Mouse (Mus musculus) embryonic facial prominence, embryonic 10.5 days (tissue): ENCODE results near the gene Baiap2l2. TPM values are rescaled to one million over a fixed set of nuclear protein-coding genes. Genes with fewer than 3 reads are reported as not detected.

Source experiments
- DNase-seq: peaks from one replicate; pipeline ENCODE4 v3.0.0-alpha.2; 2017; ENCODE audit warnings: low spot score
- H3K27ac ChIP-seq: fragments of 300-500 bp; sonication (generic); replicated peaks from 2 replicates; pipeline ENCODE4 v1.5.1; 2016; ENCODE audit warnings: mild to moderate bottlenecking
- H3K27me3 ChIP-seq: fragments of 300-500 bp; sonication (generic); replicated peaks from 2 replicates; pipeline ENCODE4 v1.6.1; 2016; ENCODE audit warnings: low read depth, mild to moderate bottlenecking; ENCODE audit not compliant: poor library complexity, severe bottlenecking
- H3K36me3 ChIP-seq: fragments of 300-500 bp; sonication (generic); replicated peaks from 2 replicates; pipeline ENCODE4 v1.6.1; 2016; ENCODE audit warnings: mild to moderate bottlenecking, moderate library complexity
- H3K4me1 ChIP-seq: fragments of 300-500 bp; sonication (generic); 2 replicates; pipeline ENCODE4 v1.6.1; 2016
- H3K4me3 ChIP-seq: fragments of 300-500 bp; sonication (generic); 2 replicates; pipeline ENCODE4 v1.5.1; 2016; ENCODE audit warnings: mild to moderate bottlenecking, moderate library complexity
- H3K9me3 ChIP-seq: fragments of 300-500 bp; sonication (generic); 2 replicates; pipeline ENCODE4 v1.6.1; 2016; ENCODE audit warnings: mild to moderate bottlenecking
- WGBS: fragments of 180-500 bp; shearing (Covaris S2); methylation state at CpG from one replicate; pipeline ENCODE4 v1.1.7; 2016; 5-methylcytosine and 5-hydroxymethylcytosine counted together
- polyA plus RNA-seq: library from polyadenylated mRNA; unstranded; fragments of >200 nt; fragmentation: Nextera tagmentation; extraction: Ambion mirVana; gene quantifications from 2 replicates; pipeline ENCODE4 v1.2.1, GENCODE M21; 2016

Gene Baiap2l2
- polyA plus RNA-seq, 1 experiment from 2014 or later: 6.0 TPM

DNA sequence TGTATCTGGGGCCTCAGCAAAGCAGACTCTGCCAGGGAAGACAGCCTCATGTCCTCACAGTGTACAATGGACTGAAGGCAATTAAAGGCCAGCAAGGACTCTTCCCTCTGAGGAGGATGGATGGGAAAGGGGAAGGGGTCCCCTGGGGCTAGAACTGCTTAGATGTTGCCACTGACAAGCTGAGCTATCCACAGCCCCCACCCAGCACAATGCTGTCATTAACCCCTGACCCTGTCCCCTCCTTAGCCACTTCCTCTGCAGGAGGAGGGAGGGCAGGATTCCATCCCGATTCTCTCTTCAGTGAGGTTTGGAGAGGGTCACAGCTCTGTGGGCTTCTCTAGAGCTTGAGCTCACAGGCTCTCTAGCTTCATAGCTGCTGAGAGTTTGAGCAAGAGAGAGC, 65.8 kb downstream of the Baiap2l2 start:
- H3K27me3 ChIP-seq: no peaks in the 10 kb centered on the region
- H3K4me3 ChIP-seq: no peak overlapping the region
- peak; percentile 60 for DNase-seq
- H3K4me1 ChIP-seq: peaks cover 43% of the 10 kb centered on the region
- H3K9me3 ChIP-seq: no peaks in the 10 kb centered on the region
- H3K36me3 ChIP-seq: no peaks in the 10 kb centered on the region
- 0% methylated on average over 1 of the region's 1 CpGs for WGBS
- H3K27ac ChIP-seq: peak overlapping the region; percentile 76

DNA sequence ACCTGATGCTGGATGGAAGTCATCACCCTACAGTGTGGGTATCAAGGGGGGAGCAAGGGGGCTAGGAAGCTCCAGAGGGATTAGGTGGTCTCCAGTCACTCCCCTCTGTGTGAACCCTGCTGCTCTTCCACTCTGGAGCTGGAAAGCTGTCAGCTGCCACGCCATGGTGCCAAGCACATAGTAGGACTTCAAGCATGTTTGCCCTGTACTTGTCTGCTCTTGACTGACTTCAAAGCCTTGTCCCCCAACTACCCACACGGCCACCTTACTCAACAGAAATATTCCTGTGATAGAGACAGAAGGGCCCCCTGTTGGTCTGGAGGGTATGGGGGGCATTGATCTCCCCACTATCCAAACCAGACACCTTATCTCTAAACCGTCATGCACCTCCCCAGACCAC, 69.1 kb downstream of the Baiap2l2 start:
- Histone ChIP-seq H3K27me3 (no peaks in the 10 kb centered on the region), H3K4me3 (no peak overlapping the region), H3K27ac (no peak overlapping the region), H3K4me1 (peaks cover 40% of the 10 kb centered on the region), H3K9me3 (no peaks in the 10 kb centered on the region), H3K36me3 (no peaks in the 10 kb centered on the region)
- 75% methylated on average over 3 of the region's 3 CpGs for WGBS
- DNase-seq: no peak

DNA sequence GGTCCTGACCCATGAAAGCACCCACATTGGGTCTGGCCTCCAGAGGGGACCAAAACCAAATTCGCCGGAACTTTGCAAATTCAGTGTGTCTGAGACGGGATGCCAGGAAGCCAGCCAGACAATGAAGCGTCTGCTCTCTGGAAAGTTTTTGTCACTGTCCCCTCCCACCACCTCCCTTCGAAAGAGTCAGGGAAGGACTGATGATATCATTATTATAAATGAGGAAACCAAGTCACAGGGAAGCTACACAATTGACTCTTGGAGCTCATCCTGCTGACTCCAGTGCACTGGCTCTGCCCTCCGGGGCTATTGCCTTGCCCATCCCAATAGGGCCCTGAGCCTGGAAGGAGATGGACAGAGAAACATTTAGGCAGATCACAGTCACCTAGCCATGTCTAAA, 71.7 kb downstream of the Baiap2l2 start:
- no peaks in the 10 kb centered on the region for H3K9me3 ChIP-seq
- no peaks in the 10 kb centered on the region for H3K27me3 ChIP-seq
- no peaks in the 10 kb centered on the region for H3K36me3 ChIP-seq
- H3K4me3 ChIP-seq: no peak overlapping the region
- peaks cover 32% of the 10 kb centered on the region for H3K4me1 ChIP-seq
- H3K27ac ChIP-seq: peak overlapping the region; percentile 78
- DNase-seq: no peak
- WGBS: 75% methylated on average over 6 of the region's 6 CpGs

DNA sequence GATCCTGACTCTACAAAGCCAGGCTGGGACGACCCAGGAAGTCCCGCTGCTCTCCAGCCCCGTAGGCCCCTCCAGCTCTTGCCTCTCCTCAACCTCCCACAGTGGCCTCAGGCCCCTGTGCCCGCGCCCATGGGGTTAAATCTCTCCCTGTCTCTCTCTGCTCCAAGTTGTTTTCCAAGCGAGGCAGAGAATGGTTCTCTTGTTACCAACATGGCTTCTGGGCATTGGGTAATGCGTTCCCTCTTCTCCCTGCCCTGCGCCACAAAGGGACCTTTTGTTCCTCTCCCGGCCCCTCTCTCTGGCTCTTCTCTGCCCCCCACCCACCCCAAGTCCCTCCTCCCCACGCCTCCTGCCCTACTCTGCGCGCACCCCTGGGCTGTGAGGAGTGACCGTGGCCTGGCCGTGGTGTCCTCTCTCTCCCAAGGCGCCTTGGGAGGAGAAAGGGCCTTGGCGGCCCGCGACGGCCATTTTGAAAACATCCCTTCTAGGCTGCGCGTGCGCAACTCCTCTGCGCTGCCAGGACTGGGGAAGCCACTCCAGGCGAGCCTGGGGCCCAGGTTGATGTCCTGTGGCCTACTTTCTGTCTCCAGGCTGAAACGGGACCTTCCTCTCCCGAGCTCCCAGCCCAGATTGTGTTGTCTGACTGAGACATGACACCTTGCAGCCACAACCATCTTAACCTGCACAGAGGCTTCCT, 72.4 kb downstream of the Baiap2l2 start:
- DNase-seq: peak; percentile 47
- H3K9me3 ChIP-seq: no peaks in the 10 kb centered on the region

DNA sequence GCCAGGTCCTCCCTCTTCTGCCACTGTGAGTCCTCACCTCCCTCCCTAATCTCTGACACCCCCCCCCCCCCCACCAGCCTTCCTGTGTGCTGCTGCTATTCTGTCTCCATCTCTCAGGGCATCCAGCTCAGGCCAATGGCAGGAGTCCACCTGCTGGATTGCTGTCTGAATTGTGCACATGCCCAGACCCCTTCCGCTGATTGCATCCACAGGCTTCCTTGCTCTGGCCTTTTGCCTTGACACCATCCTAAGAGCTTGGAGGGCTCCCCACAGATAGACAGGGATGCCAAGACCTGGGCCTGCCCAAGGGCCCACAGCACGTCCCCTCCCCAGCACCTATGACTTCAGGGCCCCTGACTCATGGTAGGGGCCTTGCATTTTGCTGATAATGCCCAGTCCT, 75.0 kb downstream of the Baiap2l2 start:
- no peak overlapping the region for H3K4me3 ChIP-seq
- DNase-seq: no peak
- peaks cover 32% of the 10 kb centered on the region for H3K4me1 ChIP-seq
- H3K27ac ChIP-seq: peak overlapping the region; percentile 62; the same call in 1 of the 2 replicates
- WGBS: 77% methylated on average over 2 of the region's 2 CpGs
- no peaks in the 10 kb centered on the region for H3K9me3 ChIP-seq
- no peaks in the 10 kb centered on the region for H3K36me3 ChIP-seq
- H3K27me3 ChIP-seq: no peaks in the 10 kb centered on the region

More for the DNA sequence above, 72.4 kb downstream of the Baiap2l2 start:
- Histone ChIP-seq H3K4me1 (peaks cover 32% of the 10 kb centered on the region), H3K27ac (peak overlapping the region; percentile 78), H3K4me3 (no peak overlapping the region), H3K27me3 (no peaks in the 10 kb centered on the region), H3K36me3 (no peaks in the 10 kb centered on the region)
- WGBS: 65% methylated on average over 26 of the region's 26 CpGs

DNA sequence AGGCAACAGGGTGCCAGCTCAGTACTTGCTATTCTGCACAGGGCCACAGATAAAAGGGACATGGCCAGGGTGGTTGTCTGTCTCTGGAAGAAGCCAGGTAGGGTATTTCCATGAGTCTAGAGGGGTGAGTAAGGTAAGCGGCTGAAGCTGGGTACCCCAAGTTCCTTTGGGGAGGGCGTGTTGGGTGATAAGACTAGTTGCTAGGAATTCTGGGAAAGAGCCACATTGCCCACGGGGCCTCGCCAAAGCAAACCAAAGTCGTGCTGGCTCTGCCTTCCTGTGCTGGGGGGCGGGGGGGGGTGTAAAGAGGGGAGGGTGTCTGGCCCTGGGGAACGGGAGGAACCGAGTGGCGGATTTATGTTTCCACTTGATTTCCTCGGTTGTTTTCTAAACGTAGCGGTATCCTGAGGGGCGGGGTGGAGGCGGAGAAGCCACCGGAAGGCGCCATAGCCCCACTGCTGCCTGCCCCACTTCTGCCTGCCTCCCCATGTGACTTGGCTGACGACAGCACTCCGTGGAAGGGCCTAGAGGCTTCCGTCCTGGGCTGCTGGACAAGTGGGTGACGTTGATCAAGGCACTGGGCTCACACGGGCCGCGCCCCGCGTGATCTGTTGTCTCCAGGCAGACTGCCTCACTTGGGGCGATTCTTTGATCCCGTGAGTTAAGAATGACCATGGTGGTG, 76.4 kb downstream of the Baiap2l2 start:
- no peak for DNase-seq
- H3K36me3 ChIP-seq: no peaks in the 10 kb centered on the region
- 0 out of 2 replicates have a peak overlapping the region, but pooled peaks have one; percentile 6 for H3K27ac ChIP-seq
- H3K4me1 ChIP-seq: peaks cover 33% of the 10 kb centered on the region
- H3K9me3 ChIP-seq: no peaks in the 10 kb centered on the region
- 81% methylated on average over 27 of the region's 27 CpGs for WGBS
- 0 out of 2 replicates have a peak overlapping the region, but pooled peaks have one; percentile 11 for H3K4me3 ChIP-seq
- no peaks in the 10 kb centered on the region for H3K27me3 ChIP-seq

DNA sequence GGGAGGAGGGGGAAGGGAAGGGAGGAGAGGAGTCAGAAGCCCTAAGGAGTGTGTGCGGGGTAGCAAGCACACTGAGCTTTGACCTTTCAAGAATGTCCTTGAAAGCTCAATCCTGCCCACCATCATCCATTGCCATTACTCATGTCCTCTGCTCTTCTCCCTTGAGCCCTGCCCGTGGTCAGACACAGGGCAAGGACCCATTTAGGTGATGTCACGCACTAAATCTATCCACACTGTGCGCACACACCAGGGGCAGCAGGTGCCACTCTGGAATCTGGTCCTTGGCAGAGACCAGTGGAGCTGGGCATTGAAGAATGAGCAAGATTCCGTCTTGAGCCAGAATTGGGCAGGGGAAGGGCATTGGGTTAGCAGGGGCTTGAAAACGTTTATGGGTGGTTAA, 77.1 kb downstream of the Baiap2l2 start:
- WGBS: 82% methylated on average over 6 of the region's 6 CpGs
- Histone ChIP-seq H3K27me3 (0 out of 2 replicates have a peak, but pooled peaks cover 3% of the 10 kb centered on the region), H3K36me3 (no peaks in the 10 kb centered on the region), H3K27ac (no peak overlapping the region), H3K4me1 (peaks cover 32% of the 10 kb centered on the region), H3K4me3 (no peak overlapping the region), H3K9me3 (no peaks in the 10 kb centered on the region)
- DNase-seq: no peak

Other genes with a start within 250 kb of the Baiap2l2 start
- gene Galr3, start 243.7 kb downstream of the Baiap2l2 start, polyA plus RNA-seq: not detected in 2 replicates
- 57.7 and 61.8 TPM in 2 replicates for gene Ankrd54, start 222.6 kb downstream of the Baiap2l2 start, polyA plus RNA-seq
- gene Eif3l, start 210.4 kb downstream of the Baiap2l2 start, polyA plus RNA-seq: 280 and 287 TPM in 2 replicates
- 7.3 and 7.4 TPM in 2 replicates for gene Micall1, start 176.6 kb downstream of the Baiap2l2 start, polyA plus RNA-seq
- gene Polr2f, start 144.5 kb downstream of the Baiap2l2 start, polyA plus RNA-seq: 414 and 440 TPM in 2 replicates
- gene 1700088E04Rik, start 144.3 kb downstream of the Baiap2l2 start, polyA plus RNA-seq: 8.0 and 8.2 TPM in 2 replicates
- gene Sox10, start 120.3 kb downstream of the Baiap2l2 start, polyA plus RNA-seq: 11.4 and 12.9 TPM in 2 replicates
- gene Pick1, start 56.4 kb downstream of the Baiap2l2 start, polyA plus RNA-seq: 45.6 and 50.1 TPM in 2 replicates
- gene Gm49486, start 56.1 kb downstream of the Baiap2l2 start, polyA plus RNA-seq: 0.29 and 0.35 TPM in 2 replicates
- 0.16 and 0.34 TPM in 2 replicates for gene Slc16a8, start 30.8 kb downstream of the Baiap2l2 start, polyA plus RNA-seq
- gene Pla2g6, start 42.9 kb upstream of the Baiap2l2 start, polyA plus RNA-seq: 18.4 and 20.4 TPM in 2 replicates
- 1.2 and 1.8 TPM in 2 replicates for gene Maff, start 61.1 kb upstream of the Baiap2l2 start, polyA plus RNA-seq
- gene Tmem184b, start 118.0 kb upstream of the Baiap2l2 start, polyA plus RNA-seq: 57.7 and 58.9 TPM in 2 replicates
- 143 and 156 TPM in 2 replicates for gene Csnk1e, start 170.0 kb upstream of the Baiap2l2 start, polyA plus RNA-seq
- gene Kcnj4, start 219.7 kb upstream of the Baiap2l2 start, polyA plus RNA-seq: not detected in 2 replicates
- 7.1 and 8.8 TPM in 2 replicates for gene Kdelr3, start 230.9 kb upstream of the Baiap2l2 start, polyA plus RNA-seq